Mouse (Mus musculus) mouse embryonic stem cell (cell line): ENCODE data around the gene Ttc7b.

ENCODE experiments used
- in situ Hi-C, 2 experiments: fragments of 300-500 bp; cut with MboI; formaldehyde crosslinking; loops; 1 replicate in 1 of 2; 3 replicates in 1 of 2; pipeline ENCODE4 v1.14.3; 2019 to 2020; ENCODE audit warnings: low sequenced_read_pairs in 2 of 2, low pct_unique_long_range_greater_than_20kb in 1 of 2, mixed read lengths in 1 of 2; ENCODE audit not compliant: unreplicated experiment in 1 of 2

Gene Ttc7b

GRCm38 (mm10) chr12:100331806-100332205 is 188.8 kb downstream of the Ttc7b start:
- in situ Hi-C loops, result no loop called here

GRCm38 (mm10) chr12:100330234-100330633 is 190.4 kb downstream of the Ttc7b start:
- in situ Hi-C loops, result no loop called here

DNA sequence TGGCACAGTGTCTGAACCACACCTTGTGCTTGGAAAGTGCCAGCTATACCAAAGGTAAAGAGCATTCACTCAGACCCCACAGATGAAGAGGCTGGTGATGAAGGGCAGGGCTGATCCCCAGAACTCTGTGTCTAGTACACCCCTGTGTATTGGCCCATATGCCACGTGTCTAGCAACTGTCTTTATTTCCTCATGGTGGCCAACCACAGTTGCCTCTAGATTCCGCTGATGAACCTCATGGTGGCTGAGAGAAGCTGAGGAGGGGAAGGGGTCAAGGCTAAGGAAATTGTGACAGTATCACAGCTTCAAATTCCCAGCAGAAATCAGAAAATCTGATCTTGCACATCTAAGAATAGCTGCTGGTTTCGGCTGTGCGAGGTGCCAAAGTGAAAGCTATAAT is 191.6 kb downstream of the Ttc7b start:
- in situ Hi-C loops, result no loop called here

DNA sequence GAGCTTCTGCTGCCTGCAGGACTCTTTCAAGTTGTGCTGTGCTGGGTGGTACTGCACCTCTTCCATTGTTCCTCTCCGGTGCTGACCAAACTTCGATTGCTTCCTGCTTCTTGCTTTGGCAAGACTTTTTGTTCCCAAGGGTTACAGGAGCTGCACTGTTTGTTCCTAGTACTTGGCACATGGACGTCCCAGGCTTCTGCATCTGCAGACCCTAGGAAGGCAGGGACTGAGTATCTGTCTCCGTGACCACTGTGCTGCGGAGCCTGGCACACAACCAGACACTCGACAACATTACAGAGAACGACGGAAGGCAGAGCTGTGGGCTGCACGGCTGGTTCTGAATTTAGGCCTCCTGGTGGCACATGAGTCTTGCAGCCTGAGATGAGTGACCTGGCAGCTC is 192.1 kb downstream of the Ttc7b start:
- in situ Hi-C loops, result no loop called here

GRCm38 (mm10) chr12:100326732-100327131 is 193.9 kb downstream of the Ttc7b start:
- in situ Hi-C loops, result no loop called here

GRCm38 (mm10) chr12:100325618-100326017 is 195.0 kb downstream of the Ttc7b start:
- in situ Hi-C loops, result no loop called here

GRCm38 (mm10) chr12:100325212-100325611 is 195.4 kb downstream of the Ttc7b start:
- in situ Hi-C loops, result no loop called here

GRCm38 (mm10) chr12:100323641-100324040 is 197.0 kb downstream of the Ttc7b start:
- in situ Hi-C loops, result no loop called here

- in situ Hi-C loops, result no loop called here
Observed at GRCm38 (mm10) chr12:100322225-100322624, 198.4 kb downstream of the Ttc7b start.

- in situ Hi-C loops, result no loop called here
Observed at GRCm38 (mm10) chr12:100321545-100321944, 199.1 kb downstream of the Ttc7b start.

GRCm38 (mm10) chr12:100319746-100320145 is 200.9 kb downstream of the Ttc7b start:
- in situ Hi-C loops, result no loop called here

GRCm38 (mm10) chr12:100317936-100318335 is 202.7 kb downstream of the Ttc7b start:
- in situ Hi-C loops, result no loop called here

DNA sequence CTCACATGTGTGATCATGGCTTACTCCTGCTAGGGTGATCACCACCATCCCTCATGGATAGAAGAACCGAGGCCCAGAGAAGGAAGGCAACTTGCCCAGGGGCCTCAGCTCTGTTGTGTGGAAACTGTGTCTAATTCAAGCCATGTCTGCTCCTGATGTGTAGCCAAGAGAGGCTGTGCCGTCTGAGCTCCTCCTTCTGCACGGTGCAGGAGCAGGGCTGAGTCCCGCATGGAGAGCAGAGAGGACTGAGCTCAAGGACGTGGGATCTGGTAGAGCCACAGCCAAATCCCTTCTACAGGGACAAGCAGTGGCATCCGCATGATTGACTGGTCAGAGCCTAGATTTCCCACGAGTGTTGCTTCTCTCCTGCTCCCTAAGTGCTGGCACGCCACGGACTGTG is 204.5 kb downstream of the Ttc7b start:
- in situ Hi-C loops, result no loop called here

DNA sequence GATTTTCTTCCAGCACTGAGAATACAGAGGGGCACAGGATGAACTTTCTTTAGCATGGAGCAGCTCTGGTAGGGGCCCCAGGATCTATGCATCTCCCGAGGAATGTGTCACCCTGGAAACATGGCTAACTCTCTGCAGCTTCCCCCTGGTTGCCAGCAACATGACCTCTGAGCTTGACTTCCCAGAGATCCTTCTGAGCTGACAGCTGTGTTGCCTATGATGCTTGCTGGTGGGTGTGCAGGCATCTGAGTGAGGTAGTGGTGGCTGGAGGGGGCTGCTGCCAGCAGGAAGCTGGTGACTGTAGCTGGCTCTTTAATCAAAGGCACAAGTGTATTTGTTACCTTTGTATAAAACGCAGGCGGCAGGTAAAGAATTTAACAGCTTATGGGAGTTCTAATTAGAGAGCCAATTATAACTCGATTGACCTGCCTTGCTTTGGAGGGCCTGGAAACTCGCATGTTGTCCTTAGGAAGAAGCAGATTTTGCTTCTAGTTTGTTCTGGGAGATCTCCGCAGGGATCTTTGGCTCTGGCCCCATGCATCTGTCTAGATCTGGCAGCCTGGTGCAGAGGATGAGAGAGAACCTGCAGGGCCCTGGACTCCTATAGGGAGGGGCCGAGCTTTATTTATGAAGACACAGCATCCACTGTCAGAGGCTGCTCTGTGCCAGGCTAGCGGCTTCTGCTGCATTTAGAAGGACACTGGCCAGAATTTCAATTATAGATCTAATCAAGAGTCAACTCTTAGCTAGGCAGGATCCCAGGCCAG is 205.3 kb downstream of the Ttc7b start:
- in situ Hi-C loops, result no loop called here

DNA sequence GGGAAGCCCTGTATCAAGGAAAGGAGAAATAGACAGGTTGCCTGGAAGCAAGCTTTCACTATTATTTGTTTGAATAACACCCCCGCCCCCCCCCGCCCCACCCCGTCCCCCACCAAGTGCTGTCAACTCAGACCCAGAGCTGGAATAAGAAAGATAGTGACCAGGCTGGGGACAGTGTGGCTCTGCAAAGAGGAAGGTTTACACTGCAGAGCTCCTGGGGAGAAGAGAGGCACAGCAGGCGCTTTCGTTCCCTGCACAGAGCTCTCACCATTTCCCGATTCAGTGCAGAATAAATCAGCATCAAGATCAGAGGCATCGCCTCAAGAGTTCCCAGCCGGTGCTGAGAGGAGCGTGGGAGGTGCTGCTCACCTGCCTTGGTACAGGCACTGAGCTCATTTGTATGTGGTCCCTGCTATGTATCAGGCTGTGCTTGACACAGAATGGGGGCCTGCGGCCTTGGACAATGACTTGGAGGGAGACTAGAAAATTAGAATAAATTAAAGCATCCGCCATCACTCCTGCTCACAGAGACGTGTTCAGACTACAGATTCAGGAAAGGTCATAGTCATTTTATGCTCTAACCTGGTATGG is 206.7 kb downstream of the Ttc7b start:
- in situ Hi-C loops, result no loop called here

- in situ Hi-C loops, result no loop called here
Observed at GRCm38 (mm10) chr12:100313209-100313608, 207.4 kb downstream of the Ttc7b start.

DNA sequence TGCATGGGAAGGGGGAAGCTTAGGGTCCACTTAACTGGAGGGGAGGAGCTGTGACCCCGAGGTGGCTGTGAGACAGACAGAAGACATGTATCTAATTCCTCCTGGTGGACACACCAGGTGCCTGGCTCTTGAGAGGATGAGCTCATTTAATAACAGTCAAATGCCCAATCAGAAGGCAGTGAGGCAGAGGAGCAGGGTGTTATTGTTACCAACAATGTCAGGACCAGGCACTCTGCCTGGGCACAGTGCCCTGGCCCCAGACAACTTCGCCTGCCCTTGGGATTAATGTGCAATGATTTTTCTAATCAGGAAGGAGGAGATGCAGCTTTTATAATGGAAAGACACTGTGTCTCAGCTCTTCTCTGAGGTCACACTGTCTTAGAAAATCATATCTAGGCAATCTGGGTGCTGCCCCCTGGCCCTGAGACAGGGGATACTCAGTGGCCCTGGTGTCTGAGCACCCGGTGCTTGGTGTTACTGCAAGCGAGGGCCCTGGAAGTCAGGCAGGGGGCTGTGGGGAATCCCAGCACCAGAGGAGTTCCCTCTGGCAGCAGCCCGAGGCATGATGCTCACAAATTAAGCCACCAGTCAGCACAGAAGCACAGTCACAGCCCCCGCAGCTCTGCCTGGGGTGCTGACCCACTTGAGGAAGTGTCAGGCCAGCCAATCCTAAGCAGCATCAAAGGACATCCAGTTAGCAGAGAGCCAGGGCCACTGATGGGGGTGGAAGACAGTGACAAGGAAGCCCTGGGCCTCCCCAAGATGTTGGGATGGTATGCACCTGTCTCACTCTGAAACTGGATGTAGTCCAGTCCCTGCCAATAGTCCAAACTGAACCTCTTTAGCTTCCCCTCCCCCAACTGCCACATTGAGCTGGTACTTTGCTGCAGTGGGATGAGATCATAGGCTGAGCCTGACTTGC is 209.9 kb downstream of the Ttc7b start:
- in situ Hi-C loops, result no loop called here

- in situ Hi-C loops, result no loop called here
Observed at GRCm38 (mm10) chr12:100309201-100309600, 211.4 kb downstream of the Ttc7b start.

GRCm38 (mm10) chr12:100307501-100308260 is 212.9 kb downstream of the Ttc7b start:
- in situ Hi-C loops, result no loop called here
